Mouse (Mus musculus): ENCODE measurements around the gene Sgsm2.

Gene Sgsm2

GRCm38 (mm10) chr11:74841366-74841765 lies 55.5 kb downstream of the Sgsm2 start:
- no peak for DNase-seq (ENCODE audit: low spot score)

- no peak for DNase-seq (ENCODE audit: low spot score)
These were observed 56.1 kb downstream of the Sgsm2 start for GRCm38 (mm10) chr11:74840739-74841138.

DNA sequence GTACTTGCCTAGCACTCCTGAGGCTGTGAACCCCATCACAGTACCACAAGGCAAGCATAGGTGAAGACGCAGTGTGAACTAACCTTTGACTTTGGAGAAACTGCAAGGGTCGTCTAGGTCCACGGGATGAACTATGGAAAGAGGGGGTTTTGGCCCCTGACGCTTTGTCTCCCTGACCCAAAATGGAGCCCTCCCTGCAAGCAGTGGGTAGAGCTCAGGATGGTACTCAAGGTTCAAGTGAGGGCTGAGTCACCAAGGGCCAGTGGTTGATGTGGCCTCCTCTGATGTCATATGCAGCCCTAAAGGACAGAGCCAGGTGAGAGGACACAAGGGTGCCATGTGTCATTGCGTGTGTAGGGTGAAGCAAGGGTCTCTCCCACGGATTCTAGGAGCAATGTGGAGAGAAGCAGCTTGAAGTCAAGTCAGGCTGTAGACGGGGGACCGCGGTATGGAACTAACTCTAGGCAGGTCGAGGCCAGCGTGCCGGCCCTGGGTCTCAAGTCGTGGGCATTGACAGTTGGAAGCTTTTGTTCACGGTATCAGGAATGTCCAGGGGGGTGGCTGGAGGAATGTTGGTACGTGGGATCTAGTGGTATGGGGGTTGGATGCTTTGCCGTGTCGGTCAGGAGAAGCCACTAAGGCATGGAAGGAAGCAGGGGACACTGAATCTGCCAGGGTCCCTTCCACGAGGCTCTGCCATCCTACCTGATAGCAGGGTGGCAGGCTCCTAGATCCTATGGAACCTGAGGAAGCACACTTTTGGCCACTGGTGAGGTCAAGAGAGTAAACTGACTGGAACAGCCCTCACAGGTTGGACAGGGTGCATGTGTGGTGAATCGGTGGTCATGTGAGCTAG lies 56.8 kb downstream of the Sgsm2 start:
- no peak for DNase-seq (ENCODE audit: low spot score)

DNA sequence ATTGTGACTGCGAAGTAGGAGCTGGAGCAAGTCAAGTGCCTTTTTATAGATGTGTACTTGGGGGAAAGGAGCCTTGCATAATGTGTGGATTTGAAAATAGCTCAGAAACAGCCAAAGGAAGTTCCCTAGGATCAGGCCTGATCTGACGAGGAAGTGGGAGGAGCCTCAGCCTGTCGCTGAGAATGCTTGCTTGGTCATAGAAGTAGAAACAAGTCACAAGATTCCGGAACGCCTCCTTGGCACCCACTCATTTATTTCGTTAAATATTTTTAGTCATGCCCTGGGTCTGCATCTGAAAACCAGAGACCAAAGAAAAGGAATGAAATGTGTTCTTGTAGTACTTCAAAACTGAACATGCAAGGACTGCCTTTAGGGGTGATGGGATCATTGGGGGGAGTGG lies 57.9 kb downstream of the Sgsm2 start:
- DNase-seq (ENCODE audit: low spot score): peak; percentile 59

GRCm38 (mm10) chr11:74838441-74838840 lies 58.4 kb downstream of the Sgsm2 start:
- DNase-seq (ENCODE audit: low spot score): peak; percentile 95

GRCm38 (mm10) chr11:74837694-74838431 lies 59.0 kb downstream of the Sgsm2 start:
- DNase-seq (ENCODE audit: low spot score): peak; percentile 94

GRCm38 (mm10) chr11:74837056-74837693 lies 59.7 kb downstream of the Sgsm2 start:
- DNase-seq (ENCODE audit: low spot score): no peak

DNA sequence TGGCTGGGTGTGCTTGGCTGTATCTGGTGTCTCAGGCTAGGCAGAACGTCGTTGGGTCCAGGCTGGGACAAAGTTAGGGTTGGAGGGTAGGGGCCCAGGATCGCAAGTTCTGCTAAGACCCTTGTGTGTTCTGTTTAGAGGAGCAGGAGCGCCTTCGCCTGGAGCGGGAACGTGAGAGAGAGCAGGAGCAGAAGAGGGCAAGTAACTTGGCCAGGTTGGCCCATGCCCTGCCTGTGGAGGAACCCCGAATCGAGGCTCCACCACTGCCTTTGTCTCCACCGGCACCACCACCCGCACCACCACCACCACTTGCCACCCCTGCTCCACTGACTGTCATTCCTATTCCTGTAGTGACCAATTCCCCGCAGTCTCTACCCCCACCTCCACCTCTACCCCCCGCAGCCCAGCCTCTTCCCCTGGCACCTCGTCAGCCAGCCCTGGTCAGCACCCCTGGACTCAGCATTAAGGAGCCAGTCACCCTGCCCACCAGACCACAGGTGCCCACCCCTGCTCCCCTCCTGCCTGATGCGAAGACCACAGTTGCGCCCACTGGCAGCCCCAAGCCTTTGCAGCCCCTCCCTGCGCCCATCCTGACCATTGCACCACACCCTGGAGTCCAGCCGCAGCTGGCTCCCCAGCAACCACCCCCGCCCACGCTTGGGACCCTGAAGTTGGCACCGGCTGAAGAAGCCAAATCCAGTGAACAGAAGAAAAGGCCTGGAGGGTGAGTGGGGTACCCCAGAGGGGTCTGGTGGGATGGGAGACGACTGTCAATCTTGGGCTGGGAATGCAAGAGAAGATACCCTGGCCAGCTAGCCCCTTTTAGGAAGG lies 60.4 kb downstream of the Sgsm2 start:
- DNase-seq (ENCODE audit: low spot score): no peak

GRCm38 (mm10) chr11:74835593-74836224 lies 61.2 kb downstream of the Sgsm2 start:
- DNase-seq (ENCODE audit: low spot score): no peak

- DNase-seq (ENCODE audit: low spot score): no peak
These were observed 62.1 kb downstream of the Sgsm2 start for GRCm38 (mm10) chr11:74834650-74835277.

DNA sequence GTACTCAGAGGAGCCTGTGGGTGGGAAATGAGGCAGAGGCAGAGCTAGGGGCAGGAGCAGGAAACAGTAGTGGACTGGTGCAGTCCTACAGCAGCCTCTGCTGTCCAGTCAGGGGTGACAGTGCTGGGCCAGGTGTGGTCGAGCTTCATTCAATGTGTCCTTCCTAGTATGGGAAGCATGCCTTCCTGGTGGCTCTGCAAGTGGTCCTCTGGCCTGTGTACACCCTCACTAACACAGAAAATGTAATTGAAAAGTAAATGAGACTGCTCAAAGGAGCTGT lies 62.6 kb downstream of the Sgsm2 start:
- no peak for DNase-seq (ENCODE audit: low spot score)

DNA sequence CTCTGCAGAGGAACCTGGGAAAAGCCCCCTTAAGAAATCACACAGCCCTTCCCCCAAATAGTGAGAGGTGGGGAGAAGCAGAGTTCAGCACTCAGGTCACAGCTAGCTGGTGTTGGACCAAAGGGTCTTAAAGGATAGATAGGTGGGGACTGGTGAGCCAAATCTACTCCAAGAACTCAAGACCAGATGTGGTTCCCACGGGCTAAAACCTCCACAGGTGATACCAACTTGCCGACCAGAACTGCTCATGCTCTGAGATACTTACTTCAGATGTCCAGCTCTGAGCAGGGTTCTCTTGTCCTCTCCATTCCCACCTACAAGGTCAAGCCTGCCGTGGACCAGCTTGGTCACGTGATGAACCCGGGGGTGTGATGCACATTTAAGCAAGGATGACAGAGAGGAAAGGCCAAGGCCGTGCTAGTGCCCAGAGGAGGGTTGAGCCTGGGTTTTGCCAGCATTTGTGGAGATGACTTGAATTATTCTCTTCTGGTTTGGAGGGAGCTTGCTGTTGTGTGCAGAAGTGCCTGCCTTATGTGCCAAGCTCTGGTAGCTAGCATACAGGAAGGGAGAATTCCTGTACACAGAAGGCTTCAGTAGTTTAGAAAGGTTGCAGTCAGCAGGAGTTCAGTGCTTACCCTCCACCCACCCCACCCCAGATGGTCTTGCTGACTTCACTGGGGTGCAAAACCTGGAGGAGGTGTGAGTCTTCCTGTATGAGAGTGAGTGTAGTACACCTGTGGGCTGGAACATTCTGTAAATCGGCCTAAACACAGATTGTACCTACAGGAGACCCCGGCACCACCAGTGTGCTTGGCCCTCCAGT lies 63.1 kb downstream of the Sgsm2 start:
- no peak for DNase-seq (ENCODE audit: low spot score)

- peak; percentile 80 for DNase-seq (ENCODE audit: low spot score)
These were observed 64.2 kb downstream of the Sgsm2 start for GRCm38 (mm10) chr11:74832503-74833143.

DNA sequence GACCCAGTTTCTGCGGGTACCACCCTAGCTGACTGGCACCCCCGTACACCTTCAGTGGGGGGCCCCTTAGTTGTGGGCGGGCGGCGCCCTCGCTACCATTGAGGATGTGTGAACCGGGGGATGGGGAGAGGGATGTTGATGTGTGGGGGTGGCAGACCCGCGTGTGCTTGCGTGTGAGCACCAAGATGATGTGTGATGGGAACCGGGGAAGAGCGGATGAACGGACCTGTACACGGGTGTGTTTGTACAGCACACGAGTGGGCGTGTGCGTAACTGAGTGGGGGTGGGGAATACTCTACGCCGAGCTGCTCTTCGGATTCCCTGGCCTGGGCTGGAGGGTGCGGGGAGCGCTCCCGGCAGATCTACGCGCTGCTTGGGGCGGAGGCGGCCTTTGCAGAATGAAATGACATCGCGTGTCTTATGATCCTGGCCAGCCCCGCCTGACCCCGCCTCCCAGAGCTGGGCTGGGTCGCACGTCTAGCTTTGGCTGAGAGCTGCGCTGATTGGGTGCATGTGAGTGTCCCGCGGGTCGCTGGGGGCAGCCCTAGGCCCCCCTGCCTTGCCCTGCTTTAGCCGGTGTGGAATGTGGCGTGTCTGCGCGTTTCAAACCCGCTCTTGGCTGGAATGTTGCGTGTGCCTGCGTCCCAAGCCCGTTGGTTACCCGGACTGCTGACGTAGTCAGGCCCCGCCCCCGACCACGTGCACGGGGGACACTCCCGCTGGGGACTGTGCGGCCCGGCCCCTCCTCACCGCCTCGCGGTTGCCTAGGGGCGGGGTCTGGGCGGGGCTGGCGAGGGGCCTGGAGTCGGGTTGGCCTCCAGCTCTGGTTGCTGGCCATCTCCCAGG lies 65.0 kb downstream of the Sgsm2 start:
- DNase-seq (ENCODE audit: low spot score): peak; percentile 100

DNA sequence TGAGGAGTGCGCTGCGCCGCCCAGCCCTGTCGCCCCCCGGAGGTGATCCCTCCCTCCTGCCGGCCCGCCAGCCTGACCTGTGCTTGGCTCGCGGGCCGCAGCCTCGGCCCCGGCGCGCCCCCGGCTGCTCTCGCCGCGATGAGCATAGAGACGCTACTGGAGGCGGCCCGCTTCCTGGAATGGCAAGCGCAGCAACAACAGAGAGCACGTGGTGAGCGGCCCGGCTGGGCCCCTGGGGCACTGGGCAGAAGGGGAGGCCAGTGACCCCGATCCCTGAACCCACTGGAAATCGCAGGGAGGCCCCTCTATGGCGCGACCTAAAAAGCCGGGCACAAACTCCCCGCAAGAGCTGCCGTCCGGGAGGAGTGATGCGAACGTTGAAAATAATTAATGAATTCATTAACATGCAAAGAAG lies 65.7 kb downstream of the Sgsm2 start:
- DNase-seq (ENCODE audit: low spot score): peak; percentile 67

DNA sequence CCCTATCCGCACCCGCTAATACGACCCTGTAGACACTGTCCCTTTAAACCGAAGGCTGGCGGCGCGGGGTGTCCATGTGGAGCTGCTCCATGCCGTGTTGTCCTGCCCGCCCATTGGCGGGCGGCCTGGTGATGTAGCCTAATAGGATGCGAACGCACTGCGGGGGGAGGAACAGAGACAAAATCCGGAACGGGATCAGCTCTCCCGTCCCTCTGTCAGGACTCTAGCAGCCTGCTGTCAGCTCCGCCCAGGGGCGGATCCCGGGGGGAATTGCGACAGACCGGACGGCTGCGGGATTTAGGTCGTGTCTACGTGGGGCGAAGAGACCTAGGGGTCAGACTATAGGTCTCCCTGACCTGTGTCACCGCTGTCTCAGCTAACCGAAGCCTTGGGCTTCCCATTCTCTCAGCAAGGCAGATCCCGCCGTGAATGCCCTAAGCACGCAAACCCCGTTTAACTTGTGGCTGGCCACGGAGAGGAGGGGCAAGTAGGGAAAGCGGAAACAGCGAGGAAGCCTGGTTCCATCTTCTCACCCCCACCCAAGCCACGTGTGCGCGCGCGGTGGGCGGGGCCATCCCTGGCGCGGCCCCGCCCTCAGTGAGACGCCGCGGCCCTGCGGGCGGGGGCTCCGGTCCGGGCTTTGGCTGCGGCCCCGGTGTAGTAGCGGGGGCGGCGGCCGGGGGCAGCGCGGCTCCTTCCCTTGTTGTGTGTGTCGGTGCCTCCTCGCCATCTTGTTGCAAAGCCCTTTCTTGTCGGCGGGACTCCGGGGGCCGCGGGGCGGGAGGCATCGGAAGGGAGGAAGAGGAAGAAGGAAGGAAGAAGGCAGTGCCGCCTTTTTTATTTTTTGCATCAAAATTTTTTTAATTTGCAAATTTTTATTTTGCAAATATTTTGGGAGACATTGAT lies 66.4 kb downstream of the Sgsm2 start, which contains the start of gene Mnt:
TSS of gene Mnt (plus strand) at position 665 of the 906 bp plus-strand sequence.
- DNase-seq (ENCODE audit: low spot score): peak; percentile 99

- DNase-seq (ENCODE audit: low spot score): peak; percentile 88
These were observed 67.0 kb downstream of the Sgsm2 start for GRCm38 (mm10) chr11:74829812-74830211.
